Mouse (Mus musculus): ENCODE results near the gene Rfx4. TPM values are rescaled to one million over a fixed set of nuclear protein-coding genes. Genes with fewer than 3 reads are reported as not detected.

The Rfx4 gene
- polyA plus RNA-seq, 1 experiment from 2014 or later: not detected

- no peak for ATAC-seq (ENCODE audit: insufficient read depth)
- WGBS (ENCODE audit: insufficient replicate concordance): 23% methylated on average over 4 of the region's 4 CpGs
- H3K9ac ChIP-seq: no peak overlapping the region
Observed at GRCm38 (mm10) chr10:84785339-84785738, 29.5 kb downstream of the Rfx4 start.

GRCm38 (mm10) chr10:84790323-84790722 is 34.5 kb downstream of the Rfx4 start:
- no peaks in the 10 kb centered on the region for H3K36me3 ChIP-seq (replicated peaks)
- H3K27me3 ChIP-seq: no peaks in the 10 kb centered on the region
- WGBS (ENCODE audit: insufficient replicate concordance): 54% methylated on average over 8 of the region's 8 CpGs
- H3K4me3 ChIP-seq (replicated peaks): no peak overlapping the region
- no peak overlapping the region for H3K4me2 ChIP-seq
- H3K9me3 ChIP-seq (replicated peaks): no peaks in the 10 kb centered on the region
- no peak overlapping the region for H3K27ac ChIP-seq (replicated peaks)
- ATAC-seq (ENCODE audit: insufficient read depth): no peak
- H3K4me1 ChIP-seq (replicated peaks): no peaks in the 10 kb centered on the region
- H3K9ac ChIP-seq: no peak overlapping the region

More at GRCm38 (mm10) chr10:84785339-84785738, 29.5 kb downstream of the Rfx4 start:
- Histone ChIP-seq H3K36me3 (replicated peaks) (no peaks in the 10 kb centered on the region), H3K4me1 (replicated peaks) (no peaks in the 10 kb centered on the region), H3K9me3 (replicated peaks) (no peaks in the 10 kb centered on the region), H3K4me2 (no peak overlapping the region), H3K27me3 (peaks cover 4% of the 10 kb centered on the region; the same call in 1 of the 2 replicates), H3K27ac (replicated peaks) (no peak overlapping the region), H3K4me3 (replicated peaks) (no peak overlapping the region)

GRCm38 (mm10) chr10:84791181-84791580 is 35.3 kb downstream of the Rfx4 start:
- Histone ChIP-seq H3K4me3 (replicated peaks) (no peak overlapping the region), H3K4me1 (replicated peaks) (no peaks in the 10 kb centered on the region), H3K9me3 (replicated peaks) (no peaks in the 10 kb centered on the region), H3K9ac (no peak overlapping the region), H3K36me3 (replicated peaks) (no peaks in the 10 kb centered on the region), H3K4me2 (no peak overlapping the region), H3K27me3 (no peaks in the 10 kb centered on the region), H3K27ac (replicated peaks) (no peak overlapping the region)
- WGBS (ENCODE audit: insufficient replicate concordance): 66% methylated on average over 3 of the region's 3 CpGs
- no peak for ATAC-seq (ENCODE audit: insufficient read depth)

- H3K27ac ChIP-seq (replicated peaks): no peak overlapping the region
- no peak overlapping the region for H3K9ac ChIP-seq
- no peaks in the 10 kb centered on the region for H3K9me3 ChIP-seq (replicated peaks)
- WGBS (ENCODE audit: insufficient replicate concordance): 10% methylated on average over 6 of the region's 6 CpGs
- no peaks in the 10 kb centered on the region for H3K27me3 ChIP-seq
- no peaks in the 10 kb centered on the region for H3K36me3 ChIP-seq (replicated peaks)
- ATAC-seq (ENCODE audit: insufficient read depth): no peak
- peaks cover 5% of the 10 kb centered on the region; the same call in 1 of the 2 replicates for H3K4me1 ChIP-seq (replicated peaks)
- no peak overlapping the region for H3K4me2 ChIP-seq
- H3K4me3 ChIP-seq (replicated peaks): no peak overlapping the region
Observed at GRCm38 (mm10) chr10:84801521-84801920, 45.7 kb downstream of the Rfx4 start.

GRCm38 (mm10) chr10:84803216-84803844 is 47.5 kb downstream of the Rfx4 start:
- Histone ChIP-seq H3K4me1 (replicated peaks) (peaks cover 5% of the 10 kb centered on the region; the same call in 1 of the 2 replicates), H3K27ac (replicated peaks) (no peak overlapping the region), H3K27me3 (no peaks in the 10 kb centered on the region), H3K9me3 (replicated peaks) (no peaks in the 10 kb centered on the region), H3K9ac (no peak overlapping the region), H3K36me3 (replicated peaks) (no peaks in the 10 kb centered on the region), H3K4me3 (replicated peaks) (no peak overlapping the region), H3K4me2 (no peak overlapping the region)
- WGBS (ENCODE audit: insufficient replicate concordance): 73% methylated on average over 13 of the region's 13 CpGs
- ATAC-seq (ENCODE audit: insufficient read depth): no peak

GRCm38 (mm10) chr10:84805576-84805975 is 49.7 kb downstream of the Rfx4 start:
- H3K36me3 ChIP-seq (replicated peaks): no peaks in the 10 kb centered on the region
- H3K9me3 ChIP-seq (replicated peaks): no peaks in the 10 kb centered on the region
- peaks cover 5% of the 10 kb centered on the region; the same call in 1 of the 2 replicates for H3K4me1 ChIP-seq (replicated peaks)
- no peak for ATAC-seq (ENCODE audit: insufficient read depth)
- H3K9ac ChIP-seq: no peak overlapping the region
- WGBS (ENCODE audit: insufficient replicate concordance): 37% methylated on average over 3 of the region's 3 CpGs
- no peak overlapping the region for H3K4me2 ChIP-seq
- H3K27me3 ChIP-seq: no peaks in the 10 kb centered on the region
- H3K27ac ChIP-seq (replicated peaks): no peak overlapping the region
- H3K4me3 ChIP-seq (replicated peaks): no peak overlapping the region

GRCm38 (mm10) chr10:84807206-84807605 is 51.3 kb downstream of the Rfx4 start:
- H3K4me1 ChIP-seq (replicated peaks): no peaks in the 10 kb centered on the region
- no peaks in the 10 kb centered on the region for H3K36me3 ChIP-seq (replicated peaks)
- no peak for ATAC-seq (ENCODE audit: insufficient read depth)
- no peaks in the 10 kb centered on the region for H3K27me3 ChIP-seq
- H3K27ac ChIP-seq (replicated peaks): no peak overlapping the region
- no peak overlapping the region for H3K4me3 ChIP-seq (replicated peaks)
- no peaks in the 10 kb centered on the region for H3K9me3 ChIP-seq (replicated peaks)
- no peak overlapping the region for H3K9ac ChIP-seq
- no peak overlapping the region for H3K4me2 ChIP-seq
- 75% methylated on average over 9 of the region's 9 CpGs for WGBS (ENCODE audit: insufficient replicate concordance)

GRCm38 (mm10) chr10:84810030-84810849 is 54.4 kb downstream of the Rfx4 start:
- H3K4me1 ChIP-seq (replicated peaks): no peaks in the 10 kb centered on the region
- no peak for ATAC-seq (ENCODE audit: insufficient read depth)
- 65% methylated on average over 8 of the region's 8 CpGs for WGBS (ENCODE audit: insufficient replicate concordance)
- no peaks in the 10 kb centered on the region for H3K36me3 ChIP-seq (replicated peaks)
- H3K27ac ChIP-seq (replicated peaks): no peak overlapping the region
- no peak overlapping the region for H3K4me2 ChIP-seq
- H3K4me3 ChIP-seq (replicated peaks): no peak overlapping the region
- H3K9me3 ChIP-seq (replicated peaks): no peaks in the 10 kb centered on the region
- H3K9ac ChIP-seq: no peak overlapping the region
- H3K27me3 ChIP-seq: no peaks in the 10 kb centered on the region

GRCm38 (mm10) chr10:84811171-84811912 is 55.5 kb downstream of the Rfx4 start:
- Histone ChIP-seq H3K4me1 (replicated peaks) (no peaks in the 10 kb centered on the region), H3K27ac (replicated peaks) (no peak overlapping the region), H3K9me3 (replicated peaks) (no peaks in the 10 kb centered on the region), H3K4me3 (replicated peaks) (no peak overlapping the region), H3K36me3 (replicated peaks) (no peaks in the 10 kb centered on the region), H3K4me2 (no peak overlapping the region), H3K9ac (no peak overlapping the region), H3K27me3 (no peaks in the 10 kb centered on the region)
- no peak for ATAC-seq (ENCODE audit: insufficient read depth)
- WGBS (ENCODE audit: insufficient replicate concordance): 65% methylated on average over 11 of the region's 11 CpGs

- Histone ChIP-seq H3K4me1 (replicated peaks) (no peaks in the 10 kb centered on the region), H3K36me3 (replicated peaks) (no peaks in the 10 kb centered on the region)
Observed at GRCm38 (mm10) chr10:84811913-84812295, 56.0 kb downstream of the Rfx4 start.

More at GRCm38 (mm10) chr10:84811913-84812295, 56.0 kb downstream of the Rfx4 start:
- H3K4me3 ChIP-seq (replicated peaks): no peak overlapping the region
- H3K9ac ChIP-seq: no peak overlapping the region
- no peaks in the 10 kb centered on the region for H3K9me3 ChIP-seq (replicated peaks)
- no peak for ATAC-seq (ENCODE audit: insufficient read depth)
- H3K4me2 ChIP-seq: no peak overlapping the region
- H3K27me3 ChIP-seq: no peaks in the 10 kb centered on the region
- 76% methylated on average over 2 of the region's 2 CpGs for WGBS (ENCODE audit: insufficient replicate concordance)
- H3K27ac ChIP-seq (replicated peaks): no peak overlapping the region

Data from liver, embryonic 15.5 days (tissue).